In the genomic region with DNA sequence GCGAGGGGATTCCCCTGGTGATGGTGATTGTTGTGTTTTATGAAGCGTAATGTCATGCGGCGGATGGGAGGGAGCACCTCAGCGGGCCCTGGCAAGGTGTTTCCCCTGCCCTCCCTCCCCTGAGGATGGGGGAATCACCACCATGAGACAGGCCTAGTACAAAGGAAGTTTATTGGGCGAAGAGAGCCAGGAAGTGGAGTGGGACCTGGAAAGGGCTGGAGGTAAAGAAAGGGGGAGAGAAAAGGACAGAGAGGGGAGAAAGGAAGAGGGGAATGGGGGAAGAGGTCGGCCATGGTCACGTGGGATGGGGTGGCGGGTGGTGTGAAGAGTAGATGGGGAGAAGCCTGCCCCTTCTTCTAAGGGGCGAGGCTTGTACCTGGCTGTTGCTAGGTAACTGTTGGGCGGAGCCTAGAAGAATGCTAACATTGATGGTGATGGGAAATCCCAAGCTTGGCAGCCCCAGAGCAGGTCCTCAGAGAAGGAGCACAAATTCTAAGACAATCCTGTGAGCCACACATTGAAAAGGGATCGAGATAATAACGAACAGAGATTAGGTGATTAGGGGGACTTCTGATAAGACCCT, we compare ENCODE assay signal across 14 mouse cellular contexts. TPM values are rescaled to one million over a fixed set of nuclear protein-coding genes. Genes with fewer than 3 reads are reported as not detected.
DNase-seq lines count a peak whose midpoint lies in the region; ATAC-seq and TF ChIP-seq lines count a peak whose summit lies in the region.
"Had no signal": no experiment of that assay in that cellular context is flagged by ENCODE, and none has a peak within 500 bp of the region (broad histone marks: within the 10 kb centered on the region; RNA-seq: fewer than 3 reads in every experiment).

No protein-coding gene starts in this region.

- no peak for TF ChIP-seq CTCF in lung, postnatal 0 days (IDR thresholded peaks at IDR 0.05)
- TF ChIP-seq CTCF in lung, adult 2 months (IDR thresholded peaks at IDR 0.05; ENCODE audit: insufficient read depth, low read length), result no peak

- no peaks in the 10 kb centered on the region for H3K9me3 ChIP-seq in lung, postnatal 0 days (ENCODE audit: low read length)
- H3K9me3 ChIP-seq: hindbrain, embryonic 15.5 days; limb, embryonic 12.5 days had no signal

- DNase-seq in adrenal gland, postnatal 14 days, result peak; percentile 55
- no peak for DNase-seq in adrenal gland, postnatal 4 days (ENCODE audit: low spot score in 2 of 2)
- DNase-seq in lung, postnatal 0 days (ENCODE audit: low spot score), result peak; percentile 56
- no peak for DNase-seq in lung, adult 2 months
- peak; percentile 87 for DNase-seq in induced T-regulatory cell, adult 2 months (ENCODE audit: low read depth)
- DNase-seq in spleen, adult 12 weeks (ENCODE audit: low spot score), result peak; percentile 48
- no peak for DNase-seq in left cerebral cortex, adult 18-20 months (ENCODE audit: low spot score in 2 of 2)
- no peak for DNase-seq in left cerebral cortex, adult 8-10 months (ENCODE audit: low spot score in 2 of 2)
- DNase-seq: adrenal gland, adult 2 months; cerebellum, postnatal 10 days; forebrain, postnatal 0 days had no signal

- H3K9ac ChIP-seq in lung, postnatal 0 days (replicated peaks; ENCODE audit: low read depth), result no peak overlapping the region
- H3K9ac ChIP-seq: forebrain, postnatal 0 days; hindbrain, embryonic 15.5 days; limb, embryonic 12.5 days had no signal

- H3K4me1 ChIP-seq in lung, postnatal 0 days (ENCODE audit: insufficient read depth, low read depth, low read length), result peaks cover 24% of the 10 kb centered on the region; the same call in 1 of the 2 replicates
- H3K4me1 ChIP-seq in lung, adult 2 months (ENCODE audit: control insufficient read depth, insufficient read depth, low read length), result peaks cover 3% of the 10 kb centered on the region; the same call in 1 of the 2 replicates

- no peaks in the 10 kb centered on the region for H3K27me3 ChIP-seq in lung, postnatal 0 days (replicated peaks; ENCODE audit: insufficient read depth, low read length)
- H3K27me3 ChIP-seq: hindbrain, embryonic 15.5 days; limb, embryonic 12.5 days had no signal

- TF ChIP-seq POLR2A in lung, adult 2 months (IDR thresholded peaks at IDR 0.05; ENCODE audit: borderline replicate concordance, extremely low read depth, low read depth, low read length), result no peak

- ATAC-seq in lung, postnatal 0 days, result peak; percentile 63
- ATAC-seq: forebrain, postnatal 0 days had no signal

- no peak for TF ChIP-seq EP300 in lung, postnatal 0 days (IDR thresholded peaks at IDR 0.05)

- H3K36me3 ChIP-seq in lung, postnatal 0 days (ENCODE audit: insufficient read depth, low read length), result no peaks in the 10 kb centered on the region
- H3K36me3 ChIP-seq: hindbrain, embryonic 15.5 days; limb, embryonic 12.5 days had no signal

- 47% methylated on average over 13 of the region's 13 CpGs for WGBS in lung, postnatal 0 days
- 48% methylated on average over 13 of the region's 13 CpGs for WGBS in lung, adult 2 months

- H3K27ac ChIP-seq in lung, postnatal 0 days (ENCODE audit: low read length), result no peak overlapping the region
- H3K27ac ChIP-seq: hindbrain, embryonic 15.5 days; limb, embryonic 12.5 days had no signal

- no peak overlapping the region for H3K4me2 ChIP-seq in lung, postnatal 0 days (replicated peaks; ENCODE audit: low read depth, low read length)
- H3K4me2 ChIP-seq: hindbrain, embryonic 15.5 days; limb, embryonic 12.5 days had no signal

- H3K4me3 ChIP-seq in lung, postnatal 0 days (ENCODE audit: low read depth, low read length), result no peak overlapping the region
- no peak overlapping the region for H3K4me3 ChIP-seq in lung, adult 2 months (replicated peaks; ENCODE audit: extremely low read depth, low read depth, low read length)
- H3K4me3 ChIP-seq: hindbrain, embryonic 15.5 days; limb, embryonic 12.5 days; myocyte had no signal

RNA-seq across cellular contexts. Expression of a gene that starts 45.7 kb away (rescaled TPM):
- 2.4 and 24.2 TPM in 2 replicates for total RNA-seq in adrenal gland, postnatal 14 days (2021)
- 10 to 100 TPM in 1 of 2 experiments, 1 to 10 TPM in 1; 2.1 to 16.1 TPM for total RNA-seq in adrenal gland, postnatal 4 days (2021)
- 0.27 and 0.33 TPM in 2 replicates for polyA plus RNA-seq in lung, postnatal 0 days (2015; fragmentation: Nextera tagmentation; extraction: Ambion mirVana)
- 0.35 and 0.59 TPM in 2 replicates for polyA plus RNA-seq in lung, adult 2 months (2012; rRNA removed)
- total RNA-seq in left cerebral cortex, adult 18-20 months (2021), result under 1 TPM; 0.37 to 0.63 TPM
- 1 to 10 TPM in 2 of 4 experiments, under 1 TPM in 2; 0.55 to 1.4 (median 1.1) TPM for total RNA-seq in left cerebral cortex, adult 8-10 months (2022)

Comparison
In these comparisons a context has a peak if more than half of its experiments do, and no peak if none do; other contexts are left out.
1. DNase-seq: peak in adrenal gland, postnatal 14 days (single experiment), lung, postnatal 0 days (single experiment), induced T-regulatory cell, adult 2 months (single experiment) and spleen, adult 12 weeks (single experiment); none in adrenal gland, postnatal 4 days (0 of 2), lung, adult 2 months (single experiment), left cerebral cortex, adult 18-20 months (0 of 2) and left cerebral cortex, adult 8-10 months (0 of 2).